Mouse (Mus musculus): ENCODE measurements around the gene Prima1.

GRCm38 (mm10) chr12:103273732-103274131 is 31.8 kb upstream of the Prima1 start:
- TF ChIP-seq POLR2A (IDR thresholded peaks at IDR 0.05; ENCODE audit: low read depth, low read length) (no peak), CTCF (IDR thresholded peaks at IDR 0.05; ENCODE audit: extremely low read depth, insufficient read depth, insufficient read length, insufficient replicate concordance) (no peak)
